Mouse (Mus musculus): ENCODE measurements around the gene Mink1. TPM values are rescaled to one million over a fixed set of nuclear protein-coding genes. Genes with fewer than 3 reads are reported as not detected.
"Not testable (repeated sequence)": the region's sequence is repeated elsewhere in the genome, so short reads cannot be mapped to it uniquely, and the experiment has no call there.

Mink1 gene
- polyA plus RNA-seq, 1 experiment from 2014 or later = 16.0 TPM

DNA sequence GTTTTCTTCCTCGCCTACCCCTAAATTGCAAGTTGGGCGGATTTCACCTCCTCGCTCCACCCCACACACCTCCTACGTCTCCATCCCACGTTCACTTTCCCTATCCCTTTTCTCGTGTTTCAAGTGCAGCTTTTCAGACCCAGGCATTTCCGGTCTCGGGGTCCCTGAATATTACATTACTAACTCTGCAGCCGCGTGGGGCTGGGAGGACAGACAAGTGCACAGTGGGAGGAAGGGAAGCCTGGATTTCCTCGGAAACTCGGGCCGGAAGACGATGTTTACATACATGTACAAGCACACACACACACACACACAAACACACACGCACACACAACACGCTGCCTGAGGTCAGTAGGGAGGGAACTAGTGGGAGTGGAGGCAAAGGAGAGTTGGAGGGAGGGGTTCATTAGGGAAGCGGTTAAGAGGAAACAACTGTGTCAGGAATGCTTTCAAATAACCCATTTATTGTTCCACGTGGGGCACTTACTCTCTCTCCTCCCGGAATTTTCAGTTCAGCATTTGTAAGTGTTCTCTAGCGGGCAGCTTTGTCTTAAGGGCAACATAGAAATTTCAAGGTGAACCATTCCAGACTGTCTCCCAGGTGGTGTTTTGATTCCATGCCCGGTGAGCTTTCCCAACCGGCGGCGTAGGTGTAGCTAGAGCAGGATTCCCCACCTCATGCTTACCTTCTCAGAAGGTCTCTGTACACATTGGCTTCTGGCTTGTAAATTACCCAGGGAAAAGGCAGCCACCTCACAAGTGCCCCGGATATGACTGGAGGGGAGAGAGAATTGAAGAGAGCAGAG lies 992 bp downstream of the Mink1 start:
- WGBS = 6% methylated on average over 25 of the region's 25 CpGs
- H3K27me3 ChIP-seq (replicated peaks; ENCODE audit: control insufficient read depth, insufficient read depth, low read length) = no peaks in the 10 kb centered on the region
- peak overlapping the region; percentile 80 for H3K27ac ChIP-seq (ENCODE audit: low read depth, low read length)
- H3K9me3 ChIP-seq (ENCODE audit: control insufficient read depth, low read length) = no peaks in the 10 kb centered on the region
- DNase-seq (ENCODE audit: low spot score) = peak; percentile 54
- H3K9ac ChIP-seq (ENCODE audit: low read depth, low read length) = peak overlapping the region; percentile 84
- peak overlapping the region; percentile 84 for H3K4me2 ChIP-seq
- ATAC-seq (replicated peaks; ENCODE audit: low FRiP score) = no peak
- peak overlapping the region; percentile 84 for H3K4me3 ChIP-seq (ENCODE audit: low read depth, low read length)
- no peaks in the 10 kb centered on the region for H3K36me3 ChIP-seq (ENCODE audit: control insufficient read depth, insufficient read depth, low read length)
- H3K4me1 ChIP-seq (replicated peaks; ENCODE audit: control insufficient read depth, insufficient read depth, low read length) = peaks cover 23% of the 10 kb centered on the region

DNA sequence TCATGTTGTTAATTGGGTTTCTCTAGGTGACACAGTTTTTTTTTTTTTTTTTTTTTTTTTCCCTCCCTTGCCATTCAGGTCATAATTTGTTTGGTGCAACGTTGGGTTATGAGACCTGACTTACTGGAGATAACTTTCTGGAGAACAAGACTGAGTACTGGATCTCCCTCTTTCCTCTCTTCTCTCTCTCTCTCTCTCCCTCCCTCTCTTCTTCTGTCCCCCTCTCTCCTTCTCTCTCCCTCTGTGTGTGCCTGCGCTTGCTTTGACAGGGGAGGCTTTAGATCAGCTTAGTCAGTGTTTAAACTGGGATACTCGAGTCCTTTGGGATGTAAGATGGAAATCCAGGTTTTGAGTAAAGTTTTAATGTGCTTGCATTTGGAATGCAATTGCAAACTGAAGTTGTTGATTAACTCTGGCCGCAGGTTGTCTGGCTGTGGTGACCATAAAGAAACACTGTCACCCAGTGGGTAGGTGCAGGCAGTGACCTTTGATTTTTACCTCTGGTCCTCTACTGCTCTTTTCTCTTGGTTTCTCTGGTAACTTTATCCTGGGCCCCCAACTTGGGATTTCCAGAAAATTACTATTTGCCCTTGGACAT lies 1.7 kb downstream of the Mink1 start:
- H3K9me3 ChIP-seq (ENCODE audit: control insufficient read depth, low read length) = no peaks in the 10 kb centered on the region
- peaks cover 24% of the 10 kb centered on the region for H3K4me1 ChIP-seq (replicated peaks; ENCODE audit: control insufficient read depth, insufficient read depth, low read length)
- DNase-seq (ENCODE audit: low spot score) = no peak
- 40% methylated on average over 4 of the region's 4 CpGs for WGBS
- no peak for ATAC-seq (replicated peaks; ENCODE audit: low FRiP score)
- no peaks in the 10 kb centered on the region for H3K27me3 ChIP-seq (replicated peaks; ENCODE audit: control insufficient read depth, insufficient read depth, low read length)
- 0 out of 2 replicates have a peak overlapping the region, but pooled peaks have one; percentile 80 for H3K27ac ChIP-seq (ENCODE audit: low read depth, low read length)
- H3K4me2 ChIP-seq = peak overlapping the region; percentile 84
- H3K4me3 ChIP-seq (ENCODE audit: low read depth, low read length) = peak overlapping the region; percentile 84
- no peaks in the 10 kb centered on the region for H3K36me3 ChIP-seq (ENCODE audit: control insufficient read depth, insufficient read depth, low read length)
- H3K9ac ChIP-seq (ENCODE audit: low read depth, low read length) = peak overlapping the region; percentile 84; the same call in 1 of the 2 replicates

DNA sequence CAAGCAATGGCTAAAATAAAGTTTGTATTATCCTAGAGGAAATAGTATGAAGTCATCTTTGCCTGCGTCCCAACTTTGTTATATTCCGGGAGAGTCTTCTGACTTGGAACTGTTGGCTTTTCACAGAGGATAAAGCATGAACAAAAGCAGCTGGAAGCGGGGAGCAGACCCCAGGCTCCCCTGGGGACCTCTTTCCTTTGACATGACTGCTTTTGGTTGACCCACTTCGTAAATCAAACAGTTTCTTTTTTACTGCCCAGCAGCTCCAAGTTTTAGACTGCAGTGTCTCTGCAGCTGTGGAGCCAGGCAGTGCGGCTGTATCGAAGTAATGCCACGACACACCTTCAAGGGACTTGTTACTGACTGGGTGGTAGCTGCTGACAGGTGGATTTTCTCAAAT lies 3.9 kb downstream of the Mink1 start:
- Histone ChIP-seq H3K27me3 (replicated peaks; ENCODE audit: control insufficient read depth, insufficient read depth, low read length) (no peaks in the 10 kb centered on the region), H3K4me2 (no peak overlapping the region), H3K27ac (ENCODE audit: low read depth, low read length) (no peak overlapping the region), H3K4me3 (ENCODE audit: low read depth, low read length) (no peak overlapping the region), H3K9ac (ENCODE audit: low read depth, low read length) (no peak overlapping the region), H3K4me1 (replicated peaks; ENCODE audit: control insufficient read depth, insufficient read depth, low read length) (peaks cover 42% of the 10 kb centered on the region), H3K9me3 (ENCODE audit: control insufficient read depth, low read length) (no peaks in the 10 kb centered on the region), H3K36me3 (ENCODE audit: control insufficient read depth, insufficient read depth, low read length) (no peaks in the 10 kb centered on the region)
- no peak for DNase-seq (ENCODE audit: low spot score)
- ATAC-seq (replicated peaks; ENCODE audit: low FRiP score) = no peak
- WGBS = 86% methylated on average over 7 of the region's 7 CpGs

DNA sequence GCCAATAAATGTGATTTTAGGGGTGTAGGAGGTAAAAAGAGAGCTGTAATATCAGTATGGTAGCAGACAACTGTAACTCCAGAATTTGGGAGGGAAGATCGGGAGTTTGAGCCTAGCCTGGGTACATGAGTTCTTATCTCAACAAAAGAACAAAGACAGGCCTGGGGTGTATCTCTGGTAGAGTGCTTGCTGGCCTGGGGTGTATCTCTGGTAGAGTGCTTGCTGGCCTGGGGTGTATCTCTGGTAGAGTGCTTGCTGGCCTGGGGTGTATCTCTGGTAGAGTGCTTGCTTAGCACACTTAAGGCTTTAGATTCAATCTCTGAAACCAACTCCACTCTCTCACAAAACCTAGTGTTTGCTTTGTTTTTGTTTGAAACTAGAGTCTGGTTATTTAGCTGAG lies 7.9 kb downstream of the Mink1 start:
- not testable (repeated sequence) for DNase-seq (ENCODE audit: low spot score); H3K27ac ChIP-seq (ENCODE audit: low read depth, low read length); H3K36me3 ChIP-seq (ENCODE audit: control insufficient read depth, insufficient read depth, low read length); H3K9me3 ChIP-seq (ENCODE audit: control insufficient read depth, low read length); H3K4me2 ChIP-seq; H3K4me3 ChIP-seq (ENCODE audit: low read depth, low read length); H3K27me3 ChIP-seq (replicated peaks; ENCODE audit: control insufficient read depth, insufficient read depth, low read length); H3K9ac ChIP-seq (ENCODE audit: low read depth, low read length)
- ATAC-seq (replicated peaks; ENCODE audit: low FRiP score) = peak; percentile 78
- WGBS = 34% methylated on average over 1 of the region's 1 CpGs
- peaks cover 38% of the 10 kb centered on the region for H3K4me1 ChIP-seq (replicated peaks; ENCODE audit: control insufficient read depth, insufficient read depth, low read length)

DNA sequence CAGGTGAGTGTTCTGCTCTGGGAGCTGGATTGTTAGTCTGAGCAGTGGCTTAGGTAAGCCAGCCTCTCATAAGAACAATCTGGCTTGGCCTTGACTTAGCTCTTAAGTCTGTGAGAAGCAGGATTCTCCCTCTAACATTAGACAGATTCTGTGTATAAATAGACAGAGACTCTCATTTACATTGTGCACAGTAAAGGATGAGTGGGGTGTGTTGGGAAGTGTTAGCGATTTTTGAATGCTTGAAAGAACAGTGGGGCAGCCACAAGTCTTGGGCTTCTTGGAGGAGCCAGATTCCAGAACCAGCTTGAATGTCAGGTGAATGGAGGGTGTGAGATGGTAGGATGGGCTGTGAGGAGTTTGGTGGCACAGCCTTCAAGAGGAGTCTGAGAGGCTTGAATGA lies 9.0 kb downstream of the Mink1 start:
- Histone ChIP-seq H3K4me3 (ENCODE audit: low read depth, low read length) (no peak overlapping the region), H3K9ac (ENCODE audit: low read depth, low read length) (no peak overlapping the region), H3K4me2 (peak overlapping the region; percentile 15), H3K9me3 (ENCODE audit: control insufficient read depth, low read length) (no peaks in the 10 kb centered on the region), H3K27me3 (replicated peaks; ENCODE audit: control insufficient read depth, insufficient read depth, low read length) (no peaks in the 10 kb centered on the region), H3K4me1 (replicated peaks; ENCODE audit: control insufficient read depth, insufficient read depth, low read length) (peaks cover 35% of the 10 kb centered on the region), H3K36me3 (ENCODE audit: control insufficient read depth, insufficient read depth, low read length) (no peaks in the 10 kb centered on the region), H3K27ac (ENCODE audit: low read depth, low read length) (peak overlapping the region; percentile 28; the same call in 1 of the 2 replicates)
- WGBS = 85% methylated on average over 1 of the region's 1 CpGs
- DNase-seq (ENCODE audit: low spot score) (no peak), ATAC-seq (replicated peaks; ENCODE audit: low FRiP score) (no peak)

DNA sequence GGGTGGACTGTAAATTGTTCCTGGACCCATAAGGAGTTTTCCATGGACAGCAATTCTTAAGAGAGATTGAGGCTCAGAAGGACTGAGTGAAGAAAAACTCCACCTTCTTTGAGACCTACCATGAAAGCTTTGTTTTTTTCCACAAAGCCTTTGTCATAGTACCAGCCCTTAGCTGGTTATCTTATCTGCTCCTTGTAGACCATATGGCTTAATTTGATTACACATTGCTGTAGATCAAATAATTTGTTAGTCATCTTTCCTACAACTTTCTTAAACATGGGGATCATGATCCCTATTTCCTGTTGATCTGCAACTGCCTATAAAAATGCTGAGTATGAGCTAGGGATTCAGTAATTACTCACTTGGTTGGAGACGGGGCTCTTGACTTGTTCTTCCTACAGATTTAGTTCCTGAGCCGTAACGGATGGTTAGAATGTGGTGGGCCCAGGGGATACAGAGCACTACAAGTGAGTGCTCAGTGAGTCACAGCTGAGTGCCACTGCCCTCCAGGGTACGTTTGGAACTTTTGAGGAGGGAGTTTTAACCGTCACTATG lies 9.7 kb downstream of the Mink1 start:
- no peaks in the 10 kb centered on the region for H3K36me3 ChIP-seq (ENCODE audit: control insufficient read depth, insufficient read depth, low read length)
- H3K27me3 ChIP-seq (replicated peaks; ENCODE audit: control insufficient read depth, insufficient read depth, low read length) = no peaks in the 10 kb centered on the region
- H3K9me3 ChIP-seq (ENCODE audit: control insufficient read depth, low read length) = no peaks in the 10 kb centered on the region
- peaks cover 35% of the 10 kb centered on the region for H3K4me1 ChIP-seq (replicated peaks; ENCODE audit: control insufficient read depth, insufficient read depth, low read length)
- DNase-seq (ENCODE audit: low spot score) (no peak), ATAC-seq (replicated peaks; ENCODE audit: low FRiP score) (no peak; the same call in 1 of the 2 replicates)
- 45% methylated on average over 5 of the region's 5 CpGs for WGBS
- no peak overlapping the region for H3K4me3 ChIP-seq (ENCODE audit: low read depth, low read length)
- 0 out of 2 replicates have a peak overlapping the region, but pooled peaks have one; percentile 2 for H3K27ac ChIP-seq (ENCODE audit: low read depth, low read length)
- H3K9ac ChIP-seq (ENCODE audit: low read depth, low read length) = no peak overlapping the region
- peak overlapping the region; percentile 15 for H3K4me2 ChIP-seq

DNA sequence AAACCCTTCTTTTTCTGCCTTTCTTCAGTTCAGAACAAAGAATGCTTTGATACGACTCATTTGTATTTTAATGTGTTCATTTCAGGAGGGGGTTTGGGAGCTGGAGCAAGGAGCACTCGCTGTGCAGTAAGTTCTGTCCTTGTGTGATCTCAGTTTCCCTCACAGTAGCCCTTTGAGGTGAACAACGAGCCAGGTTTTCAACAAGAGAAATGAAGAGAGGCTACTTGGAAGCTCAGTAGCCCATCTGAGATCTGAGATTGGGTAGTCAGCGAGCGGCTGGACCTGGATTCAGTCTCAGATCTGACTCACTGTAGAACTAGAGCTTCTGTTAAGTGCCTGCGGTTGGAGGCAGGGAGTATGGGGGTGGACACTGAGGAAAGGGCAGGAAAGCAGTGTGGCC lies 11.2 kb downstream of the Mink1 start:
- Histone ChIP-seq H3K4me3 (ENCODE audit: low read depth, low read length) (no peak overlapping the region), H3K4me1 (replicated peaks; ENCODE audit: control insufficient read depth, insufficient read depth, low read length) (peaks cover 35% of the 10 kb centered on the region)
- WGBS = 81% methylated on average over 6 of the region's 6 CpGs

DNA sequence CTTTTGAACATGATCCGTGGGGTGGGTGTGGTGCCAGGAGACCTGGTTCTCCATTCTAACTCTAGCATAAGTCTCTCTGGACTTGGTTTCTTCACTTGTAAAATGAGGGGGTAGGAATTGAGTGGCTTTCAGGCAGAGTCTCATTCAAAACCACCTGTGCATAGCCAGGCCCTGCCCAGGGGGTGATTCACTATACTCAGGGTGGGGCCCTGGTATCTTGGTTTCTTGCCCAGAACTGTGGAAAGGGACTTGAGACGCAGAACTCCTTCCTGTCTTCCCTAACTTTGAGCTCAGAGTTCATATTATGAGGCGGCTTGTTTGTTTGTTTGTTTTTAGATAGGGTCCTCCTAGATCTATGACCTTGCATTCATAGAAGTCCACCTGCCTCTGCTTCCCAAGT lies 14.5 kb downstream of the Mink1 start:
- WGBS = 79% methylated on average over 3 of the region's 3 CpGs
- H3K27ac ChIP-seq (ENCODE audit: low read depth, low read length) = no peak overlapping the region
- no peak overlapping the region for H3K4me2 ChIP-seq
- peaks cover 24% of the 10 kb centered on the region for H3K4me1 ChIP-seq (replicated peaks; ENCODE audit: control insufficient read depth, insufficient read depth, low read length)
- no peaks in the 10 kb centered on the region for H3K27me3 ChIP-seq (replicated peaks; ENCODE audit: control insufficient read depth, insufficient read depth, low read length)
- H3K36me3 ChIP-seq (ENCODE audit: control insufficient read depth, insufficient read depth, low read length) = 0 out of 2 replicates have a peak, but pooled peaks cover 2% of the 10 kb centered on the region
- H3K9me3 ChIP-seq (ENCODE audit: control insufficient read depth, low read length) = no peaks in the 10 kb centered on the region
- no peak overlapping the region for H3K9ac ChIP-seq (ENCODE audit: low read depth, low read length)
- DNase-seq (ENCODE audit: low spot score) = no peak
- H3K4me3 ChIP-seq (ENCODE audit: low read depth, low read length) = no peak overlapping the region
- no peak for ATAC-seq (replicated peaks; ENCODE audit: low FRiP score)

More for the DNA sequence above, 11.2 kb downstream of the Mink1 start:
- Histone ChIP-seq H3K36me3 (ENCODE audit: control insufficient read depth, insufficient read depth, low read length) (no peaks in the 10 kb centered on the region), H3K27me3 (replicated peaks; ENCODE audit: control insufficient read depth, insufficient read depth, low read length) (no peaks in the 10 kb centered on the region), H3K9me3 (ENCODE audit: control insufficient read depth, low read length) (no peaks in the 10 kb centered on the region), H3K4me2 (no peak overlapping the region), H3K9ac (ENCODE audit: low read depth, low read length) (no peak overlapping the region), H3K27ac (ENCODE audit: low read depth, low read length) (no peak overlapping the region)
- DNase-seq (ENCODE audit: low spot score) = no peak
- ATAC-seq (replicated peaks; ENCODE audit: low FRiP score) = no peak
